Mouse (Mus musculus): ENCODE measurements around the gene Plin4. TPM values are rescaled to one million over a fixed set of nuclear protein-coding genes. Genes with fewer than 3 reads are reported as not detected.

Gene Plin4
- polyA plus RNA-seq, 1 experiment, result 0.52 TPM

DNA sequence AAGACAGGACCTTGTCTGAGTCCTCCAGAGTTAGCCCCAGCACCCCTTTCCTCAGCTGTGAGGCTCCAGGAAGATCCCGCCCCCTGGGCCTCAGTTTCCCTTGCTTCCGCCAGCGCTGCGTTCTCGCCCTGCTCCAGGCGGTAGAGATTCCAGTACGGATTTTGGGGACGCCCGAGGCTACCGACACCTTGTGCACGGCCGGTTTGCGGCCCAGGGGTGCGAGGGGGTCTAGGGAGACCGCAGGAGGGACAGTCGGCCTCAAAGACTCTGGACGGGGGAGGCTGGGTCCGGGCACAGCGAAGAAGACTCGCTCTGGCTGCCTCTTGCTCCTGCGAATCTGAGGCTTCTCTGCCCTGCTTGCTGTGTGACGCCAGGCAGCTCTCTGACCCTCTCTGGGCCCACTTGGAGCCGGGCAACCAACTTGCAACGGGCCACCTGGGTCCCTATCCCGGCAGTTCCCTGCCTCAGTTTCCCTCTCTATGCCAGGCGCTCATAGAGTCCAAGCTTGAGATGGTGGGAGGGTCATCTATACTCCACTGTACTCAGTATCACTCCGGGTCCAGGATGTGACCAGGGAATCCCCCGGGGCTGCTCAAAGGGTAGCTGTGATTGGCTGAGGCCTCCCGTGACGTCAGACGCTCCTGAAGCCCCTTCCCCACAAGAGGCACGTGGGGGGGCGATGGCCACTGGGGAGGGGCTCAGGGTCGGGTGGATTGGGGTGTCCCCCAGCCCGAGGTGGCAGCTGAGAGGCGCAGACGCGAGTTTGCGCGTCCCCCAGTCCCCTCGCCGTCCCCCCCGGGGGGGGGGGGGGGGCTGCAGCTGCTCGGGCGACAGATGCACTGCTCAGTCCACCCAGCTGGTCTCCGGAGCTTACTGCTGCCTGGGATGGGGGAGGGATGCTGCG, 32.4 kb upstream of the Plin4 start:
- Histone ChIP-seq H3K27ac (ENCODE audit: control insufficient read depth, insufficient read depth, low read depth, low read length, poor library complexity) (no peak overlapping the region), H3K4me1 (ENCODE audit: control insufficient read depth, insufficient read depth, low read length) (no peaks in the 10 kb centered on the region), H3K4me3 (replicated peaks; ENCODE audit: control insufficient read depth, low read depth, low read length) (no peak overlapping the region)
- no peak for TF ChIP-seq CTCF (IDR thresholded peaks at IDR 0.05; ENCODE audit: control insufficient read depth, insufficient read depth, low read length)
- TF ChIP-seq POLR2A (IDR thresholded peaks at IDR 0.05; ENCODE audit: borderline replicate concordance, control insufficient read depth, low read depth, low read length), result no peak
- 6% methylated on average over 47 of the region's 47 CpGs for WGBS

DNA sequence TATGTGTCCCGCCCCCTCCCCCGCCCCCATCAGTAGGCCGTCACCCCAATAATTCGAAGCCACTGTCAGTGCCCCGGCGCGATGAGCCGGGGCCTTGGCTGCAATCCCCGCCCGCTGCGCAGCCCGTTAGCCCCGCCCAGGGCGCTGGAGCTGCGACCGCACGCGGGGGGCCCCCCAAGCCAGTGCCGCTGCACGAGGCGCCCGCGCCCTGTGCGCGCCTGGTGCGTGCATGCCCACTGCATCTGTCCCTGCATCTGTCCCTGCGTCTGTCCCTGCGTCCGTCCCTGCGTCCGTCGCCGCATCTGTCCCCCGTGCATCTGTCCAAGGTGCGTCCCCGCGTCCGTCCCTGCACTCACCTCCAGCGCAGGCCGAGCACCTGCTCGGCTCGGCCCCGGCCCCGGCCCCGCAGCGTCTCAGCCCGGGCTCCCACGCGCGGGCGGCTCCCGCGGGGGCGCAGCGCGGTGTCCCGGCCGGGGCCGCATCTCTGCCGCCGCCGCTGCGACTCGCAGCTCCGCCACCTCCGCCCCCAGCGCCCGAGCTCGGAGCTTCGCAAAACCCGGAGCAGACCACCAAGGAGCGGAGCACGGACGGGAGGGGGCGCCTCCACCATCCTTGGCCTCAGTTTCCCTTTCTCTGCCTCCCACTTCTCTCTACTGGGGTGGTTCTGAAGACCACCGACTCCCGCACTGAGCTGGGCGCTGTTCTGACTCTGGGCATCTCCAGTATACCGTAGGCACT, 30.4 kb upstream of the Plin4 start, which contains the start of gene Sema6b:
Gene Sema6b (minus strand): TSS at position 486 of the 738 bp plus-strand sequence.
- H3K4me3 ChIP-seq (replicated peaks; ENCODE audit: control insufficient read depth, low read depth, low read length), result peak within 1 kb of the TSS; percentile 53
- no peaks in the 10 kb centered on the region for H3K4me1 ChIP-seq (ENCODE audit: control insufficient read depth, insufficient read depth, low read length)

DNA sequence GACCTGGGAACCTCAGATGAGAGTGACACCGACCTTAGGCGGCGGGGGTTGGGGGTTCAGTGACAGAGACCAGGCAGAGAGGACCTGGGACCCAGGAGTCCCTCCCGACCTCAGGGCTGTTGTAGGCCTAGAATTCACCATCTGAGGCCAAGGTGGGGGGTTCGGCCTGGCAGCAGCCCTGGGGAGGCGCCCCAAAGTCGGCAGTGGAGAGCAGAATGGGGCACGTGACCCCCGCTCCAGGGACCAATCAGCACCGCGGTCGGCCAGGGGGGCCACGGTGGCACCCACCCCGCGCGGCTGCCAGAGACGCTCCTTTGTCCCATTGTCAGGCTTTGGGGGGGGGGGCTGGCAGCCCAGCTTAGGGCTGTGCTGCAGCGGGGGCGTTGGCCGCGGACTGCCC, 29.8 kb upstream of the Plin4 start:
- TF ChIP-seq POLR2A (IDR thresholded peaks at IDR 0.05; ENCODE audit: borderline replicate concordance, control insufficient read depth, low read depth, low read length), result no peak
- no peak for TF ChIP-seq CTCF (IDR thresholded peaks at IDR 0.05; ENCODE audit: control insufficient read depth, insufficient read depth, low read length)
- 19% methylated on average over 21 of the region's 21 CpGs for WGBS

More for the DNA sequence above, 30.4 kb upstream of the Plin4 start, which contains the start of gene Sema6b:
- WGBS, result 2% methylated on average over 78 of the region's 79 CpGs
- TF ChIP-seq CTCF (IDR thresholded peaks at IDR 0.05; ENCODE audit: control insufficient read depth, insufficient read depth, low read length), result no peak
- TF ChIP-seq POLR2A (IDR thresholded peaks at IDR 0.05; ENCODE audit: borderline replicate concordance, control insufficient read depth, low read depth, low read length), result no peak; the same call in 1 of the 2 replicates
- peak within 1 kb of the TSS; percentile 7; the same call in 1 of the 2 replicates for H3K27ac ChIP-seq (ENCODE audit: control insufficient read depth, insufficient read depth, low read depth, low read length, poor library complexity)

DNA sequence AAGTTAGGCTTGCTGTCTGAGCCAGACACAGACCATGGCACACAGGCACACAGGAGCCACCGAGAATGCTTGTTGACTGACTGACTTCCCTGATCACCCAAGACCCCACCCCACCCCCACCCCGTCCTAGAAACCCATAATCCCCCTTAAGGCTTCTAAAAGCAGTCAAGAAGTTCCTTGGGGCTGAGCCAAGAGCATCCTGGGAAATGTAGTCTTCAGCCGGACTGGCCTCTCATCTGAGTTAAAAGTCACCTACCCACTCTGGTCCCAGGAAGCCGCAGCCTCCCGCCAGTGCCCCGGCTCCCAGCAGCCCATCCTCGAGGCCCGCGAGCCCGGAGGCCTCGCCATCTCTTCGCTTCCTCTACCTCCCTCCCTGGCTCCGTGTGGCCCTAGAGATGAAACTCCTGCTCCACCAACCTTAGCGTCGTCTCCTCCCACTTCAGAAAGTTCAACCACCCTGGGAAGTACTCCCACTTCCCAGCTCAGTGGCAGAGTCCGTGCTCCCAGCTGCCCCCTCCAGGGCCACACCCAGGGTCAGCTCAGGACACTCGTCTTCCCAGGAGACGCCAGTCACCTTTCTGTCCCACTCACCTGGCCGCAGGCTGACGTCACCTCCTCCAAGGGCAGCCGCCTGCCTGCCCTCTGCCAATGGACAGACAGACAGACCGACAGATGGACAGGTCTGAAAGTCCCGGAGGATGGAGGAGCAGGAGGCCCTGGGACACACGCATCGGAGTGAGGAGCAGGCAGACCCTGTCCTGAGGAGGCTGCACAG, 28.4 kb upstream of the Plin4 start:
- Histone ChIP-seq H3K4me1 (ENCODE audit: control insufficient read depth, insufficient read depth, low read length) (no peaks in the 10 kb centered on the region), H3K4me3 (replicated peaks; ENCODE audit: control insufficient read depth, low read depth, low read length) (no peak overlapping the region), H3K27ac (ENCODE audit: control insufficient read depth, insufficient read depth, low read depth, low read length, poor library complexity) (no peak overlapping the region)
- 65% methylated on average over 25 of the region's 25 CpGs for WGBS
- TF ChIP-seq POLR2A (IDR thresholded peaks at IDR 0.05; ENCODE audit: borderline replicate concordance, control insufficient read depth, low read depth, low read length) (no peak), CTCF (IDR thresholded peaks at IDR 0.05; ENCODE audit: control insufficient read depth, insufficient read depth, low read length) (no peak)

More for the DNA sequence above, 29.8 kb upstream of the Plin4 start:
- Histone ChIP-seq H3K4me3 (replicated peaks; ENCODE audit: control insufficient read depth, low read depth, low read length) (no peak overlapping the region), H3K27ac (ENCODE audit: control insufficient read depth, insufficient read depth, low read depth, low read length, poor library complexity) (no peak overlapping the region), H3K4me1 (ENCODE audit: control insufficient read depth, insufficient read depth, low read length) (no peaks in the 10 kb centered on the region)

DNA sequence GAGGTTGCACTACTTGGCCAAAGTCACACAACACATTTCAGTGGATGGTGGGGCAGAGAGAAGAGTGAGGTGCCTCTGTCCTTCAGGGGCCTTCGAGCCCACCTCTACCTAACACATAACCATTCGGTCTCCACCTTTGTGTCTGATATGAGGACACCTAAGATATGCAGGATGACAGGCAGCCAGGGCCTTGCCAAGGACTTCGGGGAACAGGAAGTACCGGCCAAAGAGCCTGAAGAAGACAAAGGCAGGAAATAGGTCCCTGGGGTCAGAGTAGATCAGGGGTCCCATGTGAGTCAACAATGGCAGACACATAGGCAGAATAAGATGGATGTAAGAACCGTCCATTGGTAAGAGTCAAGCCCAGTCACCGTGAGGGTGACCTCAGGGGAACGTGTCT, 27.0 kb upstream of the Plin4 start:
- no peak for TF ChIP-seq POLR2A (IDR thresholded peaks at IDR 0.05; ENCODE audit: borderline replicate concordance, control insufficient read depth, low read depth, low read length)
- no peak for TF ChIP-seq CTCF (IDR thresholded peaks at IDR 0.05; ENCODE audit: control insufficient read depth, insufficient read depth, low read length)
- 71% methylated on average over 7 of the region's 7 CpGs for WGBS
- no peak overlapping the region for H3K4me3 ChIP-seq (replicated peaks; ENCODE audit: control insufficient read depth, low read depth, low read length)
- no peak overlapping the region for H3K27ac ChIP-seq (ENCODE audit: control insufficient read depth, insufficient read depth, low read depth, low read length, poor library complexity)
- no peaks in the 10 kb centered on the region; the same call in 1 of the 2 replicates for H3K4me1 ChIP-seq (ENCODE audit: control insufficient read depth, insufficient read depth, low read length)

DNA sequence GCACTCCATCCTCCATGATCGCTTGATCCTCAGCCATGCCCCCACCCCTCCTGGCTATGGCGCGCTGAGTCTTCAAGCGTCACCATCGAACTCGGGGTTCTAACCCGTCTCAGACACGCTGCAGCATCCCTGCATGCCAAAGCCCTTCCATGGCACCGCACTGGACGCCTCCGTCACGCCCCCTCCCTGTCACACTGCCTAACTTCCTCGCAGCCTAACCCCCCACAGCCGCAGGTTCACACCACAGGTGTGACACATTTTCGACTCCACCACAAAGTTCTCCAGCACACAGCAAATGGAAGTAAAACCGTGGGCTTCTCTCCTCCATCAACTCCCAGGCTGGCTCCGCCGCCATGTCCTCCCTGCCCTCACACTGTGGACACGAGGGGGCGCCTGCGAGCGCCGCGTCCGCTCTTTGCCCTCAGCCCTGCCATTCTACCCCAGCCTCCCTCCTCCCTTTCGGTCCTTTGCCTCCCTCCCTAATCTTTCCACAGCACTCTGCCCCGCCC, 24.9 kb upstream of the Plin4 start:
- under 1% methylated on average over 27 of the region's 27 CpGs for WGBS
- no peaks in the 10 kb centered on the region; the same call in 1 of the 2 replicates for H3K4me1 ChIP-seq (ENCODE audit: control insufficient read depth, insufficient read depth, low read length)
- TF ChIP-seq CTCF (IDR thresholded peaks at IDR 0.05; ENCODE audit: control insufficient read depth, insufficient read depth, low read length), result peak; percentile 93
- TF ChIP-seq POLR2A (IDR thresholded peaks at IDR 0.05; ENCODE audit: borderline replicate concordance, control insufficient read depth, low read depth, low read length), result 0 out of 2 replicates have a peak, but pooled peaks have one; percentile 41
- peak overlapping the region; percentile 70 for H3K4me3 ChIP-seq (replicated peaks; ENCODE audit: control insufficient read depth, low read depth, low read length)
- peak overlapping the region; percentile 55; the same call in 1 of the 2 replicates for H3K27ac ChIP-seq (ENCODE audit: control insufficient read depth, insufficient read depth, low read depth, low read length, poor library complexity)

All from bone marrow, adult 2 months (tissue).